Mouse (Mus musculus): Measurements from ENCODE around the gene Gpc5.

The Gpc5 gene

GRCm38 (mm10) chr14:116209045-116209444 is 1117.0 kb downstream of the Gpc5 start:
- no peak for DNase-seq (ENCODE audit: extremely low read depth, low read depth, low spot score)

GRCm38 (mm10) chr14:116210304-116210703 is 1118.3 kb downstream of the Gpc5 start:
- DNase-seq (ENCODE audit: extremely low read depth, low read depth, low spot score) = no peak

GRCm38 (mm10) chr14:116212029-116212428 is 1120.0 kb downstream of the Gpc5 start:
- DNase-seq (ENCODE audit: extremely low read depth, low read depth, low spot score) = no peak

- DNase-seq (ENCODE audit: extremely low read depth, low read depth, low spot score) = no peak
Observed at GRCm38 (mm10) chr14:116258126-116258525, 1166.1 kb downstream of the Gpc5 start.

GRCm38 (mm10) chr14:116308541-116308940 is 1216.5 kb downstream of the Gpc5 start:
- no peak for DNase-seq (ENCODE audit: extremely low read depth, low read depth, low spot score)

DNA sequence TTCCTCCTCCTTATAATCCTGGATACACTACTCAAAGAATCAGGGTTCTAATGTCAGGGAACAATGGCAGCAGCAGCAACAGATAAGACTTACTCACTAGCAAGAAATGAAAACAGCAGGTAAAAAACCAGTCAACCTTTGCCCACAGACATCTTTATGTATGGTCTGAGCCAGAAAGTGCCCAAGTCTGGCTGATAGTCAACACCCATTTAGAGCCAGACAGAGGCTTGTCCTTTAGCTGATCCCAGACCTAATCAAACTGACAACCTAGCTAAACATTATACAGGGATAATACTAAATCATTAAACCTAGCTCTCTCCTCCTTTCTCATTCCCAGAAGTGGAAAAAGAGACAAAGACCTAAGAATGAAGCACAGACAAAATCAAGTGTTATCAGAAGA is 1225.5 kb downstream of the Gpc5 start:
- DNase-seq (ENCODE audit: extremely low read depth, low read depth, low spot score) = no peak

DNA sequence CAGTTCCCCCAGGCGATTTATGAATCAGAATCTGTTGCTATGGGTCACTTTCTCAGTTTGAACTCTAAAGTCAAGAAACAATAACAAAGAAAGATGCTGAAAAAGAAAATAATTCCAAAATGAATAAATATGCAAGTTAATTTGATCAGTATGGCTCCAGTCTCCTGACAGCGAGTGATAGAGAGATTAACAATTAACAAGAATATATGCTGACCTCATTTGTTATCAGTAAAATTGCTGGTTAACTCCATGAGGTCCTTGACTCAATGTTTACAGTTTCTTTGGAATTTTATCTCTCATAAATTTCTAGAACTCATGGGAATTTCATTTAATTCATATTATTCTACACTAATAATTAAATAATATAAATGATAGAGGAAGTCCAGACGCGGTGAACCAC is 1244.2 kb downstream of the Gpc5 start:
- no peak for DNase-seq (ENCODE audit: extremely low read depth, low read depth, low spot score)

GRCm38 (mm10) chr14:116338395-116338794 is 1246.4 kb downstream of the Gpc5 start:
- no peak for DNase-seq (ENCODE audit: extremely low read depth, low read depth, low spot score)

DNA sequence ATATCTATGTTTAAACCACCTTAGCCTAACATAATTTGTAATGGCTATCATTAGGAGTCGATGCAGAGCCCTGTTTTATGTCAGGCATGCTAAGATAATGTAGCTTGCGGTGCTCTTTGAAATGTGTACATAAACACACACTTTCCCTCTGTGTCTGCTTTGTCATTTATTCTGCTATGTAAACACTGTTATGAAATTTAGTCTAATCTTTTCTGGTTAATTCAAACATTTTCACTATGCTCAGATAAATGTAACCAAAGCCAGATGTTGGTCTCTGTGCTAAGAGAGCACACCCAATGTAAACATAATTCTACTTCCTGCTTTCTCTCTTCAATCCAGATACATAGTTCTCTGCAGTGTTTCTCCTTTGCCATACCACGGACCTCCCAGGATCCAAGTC is 1256.5 kb downstream of the Gpc5 start:
- DNase-seq (ENCODE audit: extremely low read depth, low read depth, low spot score) = no peak

DNA sequence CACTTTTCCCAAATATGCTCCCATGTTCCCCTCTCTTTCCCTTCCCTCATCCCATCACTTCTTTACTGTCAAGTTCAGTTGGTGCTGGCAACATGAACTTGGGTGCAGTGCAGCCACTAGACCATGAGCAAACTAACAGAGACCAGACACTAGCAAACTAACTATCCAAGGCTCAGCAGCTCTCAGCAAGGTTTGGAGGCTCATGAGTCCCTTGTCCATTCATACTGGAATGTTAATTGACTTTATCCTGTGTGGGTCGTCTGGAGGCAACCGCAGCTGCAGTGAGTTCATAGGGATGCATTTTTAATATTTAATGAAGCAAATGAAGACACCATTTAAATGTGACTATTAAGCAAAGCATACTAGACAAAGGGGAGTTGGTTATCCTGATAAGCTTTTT is 1292.6 kb downstream of the Gpc5 start:
- no peak for DNase-seq (ENCODE audit: extremely low read depth, low read depth, low spot score)

GRCm38 (mm10) chr14:116415511-116415910 is 1323.5 kb downstream of the Gpc5 start:
- no peak for DNase-seq (ENCODE audit: extremely low read depth, low read depth, low spot score)

DNA sequence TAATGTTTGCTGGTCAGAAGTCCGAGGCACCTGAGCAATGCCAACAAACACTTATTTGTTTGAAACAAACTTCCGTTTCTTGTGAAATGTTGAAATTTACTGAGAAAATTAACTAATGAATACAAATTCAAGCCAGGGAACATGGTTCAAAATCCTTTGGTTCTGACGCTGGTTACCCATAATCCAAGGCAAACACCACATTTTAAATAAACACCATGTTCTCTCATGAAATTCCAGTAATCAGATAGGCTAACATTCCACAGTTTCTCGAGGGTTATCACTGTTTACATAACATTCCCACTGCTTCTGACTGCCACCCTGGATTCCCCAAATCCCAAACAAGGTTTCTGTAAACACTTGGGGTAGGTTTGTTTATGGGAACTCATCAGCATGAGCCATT is 1356.2 kb downstream of the Gpc5 start:
- no peak for DNase-seq (ENCODE audit: extremely low read depth, low read depth, low spot score)

DNA sequence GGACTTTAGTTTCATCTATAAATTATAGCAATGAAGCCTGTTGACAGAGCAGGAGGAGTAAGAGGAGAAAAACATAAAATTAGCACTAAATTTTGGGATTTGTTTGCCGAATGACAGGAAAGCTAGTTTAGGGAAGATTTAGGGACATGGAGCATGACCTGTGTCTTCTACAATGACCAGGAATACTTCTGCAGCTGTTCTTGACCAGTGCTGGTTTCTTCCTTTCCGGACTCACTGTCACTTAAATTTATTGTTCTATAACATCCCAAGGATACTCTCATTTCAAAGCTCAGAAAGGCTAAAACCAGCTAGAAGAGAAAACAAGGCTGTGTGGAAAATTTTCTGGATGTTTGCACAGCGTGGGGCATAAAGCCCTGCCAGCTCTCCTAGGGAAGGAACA is 1361.3 kb downstream of the Gpc5 start:
- no peak for DNase-seq (ENCODE audit: extremely low read depth, low read depth, low spot score)

DNA sequence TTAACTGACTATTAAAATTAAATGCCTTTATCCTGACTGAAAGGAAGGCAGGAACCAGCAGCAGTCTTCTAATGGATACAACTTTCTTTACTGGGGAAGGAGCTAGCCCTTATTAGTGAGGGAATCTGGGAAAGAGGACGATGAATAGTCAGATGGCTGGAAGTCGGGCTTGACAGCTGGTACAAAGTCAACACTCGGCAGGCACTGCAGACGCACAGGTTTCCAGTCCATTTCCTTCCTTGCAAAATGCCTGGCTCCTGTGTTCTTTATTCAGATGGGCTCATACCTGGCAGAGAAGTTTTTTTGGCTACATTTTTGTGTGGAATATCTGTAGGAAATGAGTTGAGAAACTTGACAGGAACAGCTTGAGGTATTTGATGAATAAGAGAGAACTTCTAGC is 1364.2 kb downstream of the Gpc5 start:
- DNase-seq (ENCODE audit: extremely low read depth, low read depth, low spot score) = no peak

- no peak for DNase-seq (ENCODE audit: extremely low read depth, low read depth, low spot score)
Observed at GRCm38 (mm10) chr14:116473378-116474179, 1381.6 kb downstream of the Gpc5 start.

DNA sequence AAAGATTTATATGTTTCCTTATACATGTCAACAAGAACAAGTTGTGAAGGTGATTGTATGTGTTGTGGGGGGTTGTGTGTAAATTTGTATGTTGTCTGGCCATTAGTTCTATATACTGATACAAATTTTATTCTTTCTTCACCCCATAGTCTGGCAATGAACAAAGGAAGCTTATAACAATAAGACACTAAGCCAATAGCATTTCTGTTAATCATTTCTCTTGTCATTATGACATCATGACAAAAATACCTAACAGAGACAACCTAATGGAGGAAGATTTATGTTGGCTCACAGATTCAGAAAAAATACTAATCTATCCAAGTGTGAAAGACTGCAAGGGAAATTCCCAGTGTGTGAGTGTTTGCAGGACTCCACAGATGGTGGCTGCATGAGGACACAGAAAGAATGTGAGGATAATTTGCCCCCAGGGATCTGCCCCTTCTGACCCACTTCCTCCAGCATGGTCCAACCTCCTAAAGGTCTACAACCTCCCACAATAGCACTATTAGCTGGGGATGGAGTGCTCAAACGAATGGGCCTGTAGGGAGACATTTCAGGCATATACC is 1402.4 kb downstream of the Gpc5 start:
- DNase-seq (ENCODE audit: extremely low read depth, low read depth, low spot score) = no peak

DNA sequence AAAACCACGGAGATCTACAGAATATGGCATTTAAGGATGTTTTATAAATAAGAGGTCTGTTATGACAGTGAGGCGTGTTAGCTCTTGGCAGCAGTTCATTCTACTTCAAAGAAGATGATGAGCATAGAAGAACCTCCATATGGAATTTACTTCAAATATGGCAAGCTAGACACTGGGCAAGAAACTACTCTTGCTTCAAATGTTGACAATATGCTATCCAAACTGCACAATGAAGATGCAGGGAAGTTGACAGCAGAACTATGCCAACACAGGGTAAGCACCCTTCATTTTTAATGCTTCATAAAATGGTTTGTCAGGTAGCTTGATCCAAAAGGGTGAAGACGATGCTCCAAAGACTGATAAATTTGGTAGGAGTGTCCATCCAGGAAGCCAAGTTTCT is 1446.2 kb downstream of the Gpc5 start:
- DNase-seq (ENCODE audit: extremely low read depth, low read depth, low spot score) = no peak

DNA sequence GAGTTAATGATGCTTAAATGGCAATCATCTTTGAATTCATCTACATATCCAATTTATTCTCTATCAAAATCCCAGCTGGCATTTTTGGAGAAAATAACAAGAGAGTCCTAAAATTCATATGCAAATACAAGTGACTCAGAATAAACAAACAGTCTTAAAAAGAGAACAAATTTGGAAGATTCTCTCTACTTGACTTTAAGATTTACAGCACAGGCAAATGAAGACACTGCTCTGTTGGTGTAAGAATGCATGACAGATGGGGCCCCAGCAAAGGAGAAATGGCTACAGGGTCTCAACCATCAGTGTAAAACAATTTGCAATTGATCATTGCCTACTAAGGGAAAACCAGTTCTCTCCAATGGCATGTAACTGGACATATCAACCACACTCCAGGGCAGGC is 1451.7 kb downstream of the Gpc5 start:
- no peak for DNase-seq (ENCODE audit: extremely low read depth, low read depth, low spot score)

- no peak for DNase-seq (ENCODE audit: extremely low read depth, low read depth, low spot score)
Observed at GRCm38 (mm10) chr14:116551401-116551800, 1459.4 kb downstream of the Gpc5 start.

GRCm38 (mm10) chr14:116553316-116553715 is 1461.3 kb downstream of the Gpc5 start:
- no peak for DNase-seq (ENCODE audit: extremely low read depth, low read depth, low spot score)

DNA sequence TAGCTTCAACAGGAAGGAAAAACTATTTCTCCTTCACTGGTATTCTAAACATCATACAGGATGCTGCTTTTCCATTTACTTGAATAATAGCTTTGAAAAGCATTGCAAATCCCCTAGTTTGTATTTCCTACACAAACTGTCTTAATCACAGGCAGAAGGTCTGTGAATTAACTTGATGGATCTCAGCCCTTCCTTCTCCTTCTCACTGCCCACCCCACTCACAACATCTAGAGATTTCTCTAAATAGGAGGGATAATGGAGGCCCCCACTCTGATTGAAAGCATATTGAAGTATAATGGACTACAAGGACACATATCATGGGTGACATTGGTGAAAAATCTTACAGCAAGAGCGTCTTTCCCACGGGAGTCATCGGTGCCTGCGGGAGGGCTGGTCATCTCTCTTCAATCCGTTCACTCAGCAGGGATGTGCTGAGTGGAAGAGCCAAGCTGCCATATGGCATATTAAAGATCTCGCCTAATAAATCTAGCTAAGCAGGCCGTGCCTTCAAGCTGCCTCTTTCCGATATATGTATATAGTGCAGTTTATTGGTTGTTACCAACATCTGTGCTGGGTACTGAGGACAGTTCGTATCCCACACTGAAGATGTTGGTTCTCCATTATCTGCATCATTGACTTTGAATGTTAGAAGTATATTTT is 1466.3 kb downstream of the Gpc5 start:
- DNase-seq (ENCODE audit: extremely low read depth, low read depth, low spot score) = no peak

DNA sequence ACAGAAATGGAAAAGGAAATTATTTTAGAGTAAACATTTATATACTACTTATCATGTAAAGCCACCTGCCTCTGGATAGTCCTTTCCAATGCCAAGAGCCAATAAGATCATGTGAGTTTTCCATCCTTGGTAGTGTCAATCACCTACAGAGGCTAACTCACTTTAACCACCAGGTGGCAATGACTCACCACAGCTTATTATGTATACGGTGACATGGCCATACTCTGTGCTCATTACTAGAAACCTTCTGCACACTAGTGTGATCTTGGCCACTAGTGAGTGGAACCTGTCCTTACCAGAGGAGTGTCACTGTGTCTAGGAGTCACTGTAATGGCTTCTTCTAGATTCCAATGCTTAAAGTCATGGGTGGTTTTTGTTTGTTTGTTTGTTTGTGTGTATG is 1468.0 kb downstream of the Gpc5 start:
- no peak for DNase-seq (ENCODE audit: extremely low read depth, low read depth, low spot score)

All from fat pad, adult 2 months (tissue).